Mouse (Mus musculus) hindbrain, embryonic 16.5 days (tissue): ENCODE measurements at regions not wholly inside any gene's neighbourhood (a gene's known extent, or its start where the extent isn't known, plus 50 kb on each side); places are given as distances from the start of the nearest gene placed in this dataset.

Source experiments
- ATAC-seq: fragments of 200-750 bp; cut with Nextera tagmentation; 2 replicates; pipeline ENCODE4 v1.8.0; 2017; ENCODE audit warnings: moderate TSS enrichment, moderate library complexity
- H3K27ac ChIP-seq: fragments of 300-500 bp; sonication (generic); 2 replicates; pipeline ENCODE4 v1.5.1; 2014; ENCODE audit warnings: low read depth, mild to moderate bottlenecking, control low read depth, low read length, moderate library complexity
- H3K27me3 ChIP-seq: fragments of 300-500 bp; sonication (generic); replicated peaks from 2 replicates; pipeline ENCODE4 v1.6.1; 2014; ENCODE audit warnings: low read length; ENCODE audit not compliant: control insufficient read depth, insufficient read depth
- H3K36me3 ChIP-seq: fragments of 300-500 bp; sonication (generic); 2 replicates; pipeline ENCODE4 v1.6.1; 2014; ENCODE audit warnings: mild to moderate bottlenecking, low read length, moderate library complexity, mixed read lengths; ENCODE audit not compliant: control insufficient read depth, insufficient read depth
- H3K4me1 ChIP-seq: fragments of 300-500 bp; sonication (generic); 2 replicates; pipeline ENCODE4 v1.6.1; 2014; ENCODE audit warnings: low read depth, low read length; ENCODE audit not compliant: control insufficient read depth, insufficient read depth
- H3K4me2 ChIP-seq: fragments of 300-500 bp; sonication (generic); 2 replicates; pipeline ENCODE4 v1.6.1; 2014; ENCODE audit warnings: mild to moderate bottlenecking, low read length, control low read depth, moderate library complexity
- H3K4me3 ChIP-seq: fragments of 300-500 bp; sonication (generic); 2 replicates; pipeline ENCODE4 v1.5.1; 2014; ENCODE audit warnings: mild to moderate bottlenecking, low read length, control low read depth, moderate library complexity
- H3K9ac ChIP-seq: fragments of 300-500 bp; sonication (generic); 2 replicates; pipeline ENCODE4 v1.6.1; 2014; ENCODE audit warnings: low read depth, mild to moderate bottlenecking, control low read depth, low read length, moderate library complexity
- H3K9me3 ChIP-seq: fragments of 300-500 bp; sonication (generic); 2 replicates; pipeline ENCODE4 v1.6.1; 2014; ENCODE audit warnings: mild to moderate bottlenecking, low read length, moderate library complexity; ENCODE audit not compliant: control insufficient read depth
- WGBS: fragments of 180-500 bp; shearing (Covaris S2); extraction: QIAGEN DNeasy Blood & Tissue Kit; methylation state at CpG from one replicate; pipeline ENCODE4 v1.1.7; 2014; 5-methylcytosine and 5-hydroxymethylcytosine counted together

DNA sequence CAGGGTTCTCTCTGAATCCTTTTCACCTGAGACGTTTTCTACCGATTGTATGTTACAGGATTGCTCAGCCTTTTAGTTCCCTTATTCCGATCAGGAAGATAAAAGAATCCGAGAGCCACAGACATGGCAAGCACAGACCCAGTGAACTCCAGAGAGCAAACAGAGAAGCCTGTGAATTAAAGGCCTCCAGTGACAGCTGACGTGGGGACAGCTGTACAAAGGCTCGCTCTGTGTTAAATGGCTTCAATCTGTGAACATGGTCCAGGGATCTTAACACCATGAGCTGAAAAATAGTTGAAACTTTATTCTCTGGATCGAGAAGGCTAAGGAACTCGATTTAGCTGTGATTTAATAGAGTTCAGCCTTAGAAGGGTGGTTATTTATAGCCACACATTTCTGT is 75.4 kb upstream of the Smad1 start:
- Histone ChIP-seq H3K36me3 (no peaks in the 10 kb centered on the region), H3K27ac (no peak overlapping the region), H3K4me1 (no peaks in the 10 kb centered on the region), H3K4me3 (no peak overlapping the region), H3K27me3 (no peaks in the 10 kb centered on the region), H3K9ac (no peak overlapping the region), H3K4me2 (no peak overlapping the region), H3K9me3 (no peaks in the 10 kb centered on the region)
- 57% methylated on average over 8 of the region's 8 CpGs for WGBS
- no peak for ATAC-seq

DNA sequence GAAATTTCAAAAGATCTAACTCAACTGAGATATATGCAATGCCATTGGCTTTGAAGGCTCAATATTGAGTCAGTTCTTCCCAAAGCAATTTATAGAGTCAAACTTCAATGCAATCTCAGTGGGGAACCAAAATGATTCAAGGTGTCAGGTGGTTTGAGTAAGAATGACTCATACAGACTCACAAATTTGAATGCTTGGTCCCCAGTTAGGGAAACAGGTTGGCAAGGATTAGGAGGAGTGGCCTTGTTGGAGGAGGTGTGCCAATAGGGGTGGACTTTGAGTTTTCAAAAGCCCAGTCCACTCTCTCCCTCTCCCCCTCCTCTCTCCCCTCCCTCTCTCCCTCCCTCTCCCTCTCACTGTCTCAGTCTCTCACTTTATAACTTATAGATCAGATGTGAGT is 52.8 kb upstream of the Smad1 start:
- no peak for ATAC-seq
- Histone ChIP-seq H3K9ac (no peak overlapping the region), H3K4me2 (no peak overlapping the region), H3K9me3 (no peaks in the 10 kb centered on the region), H3K27me3 (no peaks in the 10 kb centered on the region), H3K36me3 (no peaks in the 10 kb centered on the region), H3K4me3 (no peak overlapping the region), H3K4me1 (no peaks in the 10 kb centered on the region), H3K27ac (no peak overlapping the region)

DNA sequence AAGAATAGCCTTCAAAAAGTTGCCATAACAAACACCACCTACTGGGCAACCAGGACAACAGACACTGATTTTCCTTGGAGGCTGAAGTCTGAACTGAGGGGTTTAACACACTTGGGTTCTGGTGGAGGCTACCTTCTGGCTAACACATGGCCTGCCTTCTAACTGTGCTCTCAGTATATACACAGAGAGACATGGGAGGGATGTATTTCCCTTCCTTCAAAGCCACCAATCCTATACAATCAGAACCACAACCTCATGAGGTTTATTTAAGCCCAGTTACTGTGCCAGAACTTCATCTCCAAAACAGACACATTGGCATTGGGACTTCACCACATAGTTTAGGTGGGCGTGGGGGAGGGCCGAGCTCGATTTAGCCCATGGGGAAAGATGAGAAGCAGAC is 50.1 kb upstream of the Smad1 start:
- WGBS, result 85% methylated on average over 3 of the region's 3 CpGs

More for the DNA sequence above, 50.1 kb upstream of the Smad1 start:
- Histone ChIP-seq H3K4me3 (no peak overlapping the region), H3K27ac (no peak overlapping the region), H3K4me2 (no peak overlapping the region), H3K36me3 (no peaks in the 10 kb centered on the region), H3K9me3 (no peaks in the 10 kb centered on the region), H3K27me3 (no peaks in the 10 kb centered on the region), H3K9ac (no peak overlapping the region), H3K4me1 (no peaks in the 10 kb centered on the region)
- no peak for ATAC-seq
